Mouse (Mus musculus) midbrain, postnatal 0 days (tissue): ENCODE data around the gene Prkcsh. TPM values are rescaled to one million over a fixed set of nuclear protein-coding genes. Genes with fewer than 3 reads are reported as not detected.

Experiments
- ATAC-seq: fragments of 200-750 bp; cut with Nextera tagmentation; 2 replicates; pipeline ENCODE4 v1.8.0; 2017; ENCODE audit warnings: moderate number of reproducible peaks, mild to moderate bottlenecking, moderate TSS enrichment, moderate library complexity; ENCODE audit not compliant: low FRiP score
- DNase-seq: peaks from one replicate; pipeline ENCODE4 v3.0.0-alpha.2; 2015; ENCODE audit warnings: low spot score
- H3K27ac ChIP-seq: fragments of 300-500 bp; sonication (generic); 2 replicates; pipeline ENCODE4 v1.5.1; 2014; ENCODE audit warnings: low read depth, mild to moderate bottlenecking, low read length, mixed read lengths
- H3K27me3 ChIP-seq: fragments of 300-500 bp; sonication (generic); 2 replicates; pipeline ENCODE4 v1.6.1; 2014; ENCODE audit warnings: low read length, control low read depth, mixed read lengths; ENCODE audit not compliant: insufficient read depth
- H3K36me3 ChIP-seq: fragments of 300-500 bp; sonication (generic); 2 replicates; pipeline ENCODE4 v1.6.1; 2014; ENCODE audit warnings: low read length, control low read depth, mixed read lengths; ENCODE audit not compliant: insufficient read depth
- H3K4me1 ChIP-seq: fragments of 300-500 bp; sonication (generic); 2 replicates; pipeline ENCODE4 v1.6.1; 2014; ENCODE audit warnings: mild to moderate bottlenecking, control low read depth, antibody characterized with exemption, low read length, mixed read lengths; ENCODE audit not compliant: insufficient read depth
- H3K4me2 ChIP-seq: fragments of 300-500 bp; sonication (generic); 2 replicates; pipeline ENCODE4 v1.6.1; 2014; ENCODE audit warnings: low read depth, mild to moderate bottlenecking, low read length, mixed read lengths; ENCODE audit not compliant: poor library complexity, severe bottlenecking
- H3K4me3 ChIP-seq: fragments of 300-500 bp; sonication (generic); 2 replicates; pipeline ENCODE4 v1.5.1; 2014; ENCODE audit warnings: low read depth, mild to moderate bottlenecking, low read length, moderate library complexity
- H3K9ac ChIP-seq: fragments of 300-500 bp; sonication (generic); replicated peaks from 2 replicates; pipeline ENCODE4 v1.6.1; 2014; ENCODE audit warnings: mild to moderate bottlenecking, low read length, moderate library complexity, mixed read lengths; ENCODE audit not compliant: poor library complexity, severe bottlenecking
- H3K9me3 ChIP-seq: fragments of 300-500 bp; sonication (generic); 2 replicates; pipeline ENCODE4 v1.6.1; 2016; ENCODE audit warnings: low read length, control low read depth
- CTCF ChIP-seq: IDR thresholded peaks from 2 replicates; pipeline ENCODE4 v1.5.1; 2016; ENCODE audit warnings: antibody characterized with exemption, mild to moderate bottlenecking
- WGBS: fragments of 180-500 bp; shearing (Covaris S2); extraction: QIAGEN DNeasy Blood & Tissue Kit; methylation state at CpG from one replicate; pipeline ENCODE4 v1.1.7; 2014; 5-methylcytosine and 5-hydroxymethylcytosine counted together
- polyA plus RNA-seq: library from polyadenylated mRNA; unstranded; fragments of >200 nt; fragmentation: Nextera tagmentation; extraction: Ambion mirVana; gene quantifications from 2 replicates; pipeline ENCODE4 v1.2.1, GENCODE M21; 2015
- total RNA-seq: library from RNA; depleted of rRNA; stranded (reverse); fragments of >200 nt; gene quantifications from 2 replicates; pipeline ENCODE4 v1.2.3, GENCODE M21; 2014

Gene Prkcsh
- total and polyA plus RNA-seq, 2 experiments from 2014 or later = 64.9 to 71.9 TPM

GRCm38 (mm10) chr9:21958372-21958771, 44.2 kb upstream of the Prkcsh start:
- Histone ChIP-seq H3K4me2 (no peak overlapping the region), H3K27ac (no peak overlapping the region), H3K36me3 (no peaks in the 10 kb centered on the region; the same call in 1 of the 2 replicates), H3K9ac (no peak overlapping the region), H3K4me3 (no peak overlapping the region), H3K27me3 (peaks cover 23% of the 10 kb centered on the region), H3K4me1 (peaks cover 19% of the 10 kb centered on the region; the same call in 1 of the 2 replicates), H3K9me3 (no peaks in the 10 kb centered on the region)
- ATAC-seq (no peak), DNase-seq (no peak)
- 87% methylated on average over 5 of the region's 5 CpGs for WGBS
- no peak for TF ChIP-seq CTCF

- DNase-seq (no peak), ATAC-seq (no peak)
- no peak overlapping the region for H3K27ac ChIP-seq
- peaks cover 19% of the 10 kb centered on the region; the same call in 1 of the 2 replicates for H3K4me1 ChIP-seq
- H3K9me3 ChIP-seq = no peaks in the 10 kb centered on the region
- no peak for TF ChIP-seq CTCF
- H3K36me3 ChIP-seq = no peaks in the 10 kb centered on the region; the same call in 1 of the 2 replicates
- no peak overlapping the region for H3K9ac ChIP-seq
- H3K4me3 ChIP-seq = no peak overlapping the region
- peaks cover 23% of the 10 kb centered on the region for H3K27me3 ChIP-seq
- H3K4me2 ChIP-seq = no peak overlapping the region
- WGBS = 83% methylated on average over 7 of the region's 7 CpGs
These were observed 43.4 kb upstream of the Prkcsh start for GRCm38 (mm10) chr9:21959244-21959643.

- ATAC-seq (no peak), DNase-seq (no peak)
- no peaks in the 10 kb centered on the region for H3K9me3 ChIP-seq
- no peak overlapping the region for H3K4me2 ChIP-seq
- peaks cover 19% of the 10 kb centered on the region; the same call in 1 of the 2 replicates for H3K4me1 ChIP-seq
- no peaks in the 10 kb centered on the region; the same call in 1 of the 2 replicates for H3K36me3 ChIP-seq
- no peak for TF ChIP-seq CTCF
- H3K4me3 ChIP-seq = no peak overlapping the region
- no peak overlapping the region for H3K27ac ChIP-seq
- peaks cover 23% of the 10 kb centered on the region for H3K27me3 ChIP-seq
- 62% methylated on average over 9 of the region's 9 CpGs for WGBS
- no peak overlapping the region for H3K9ac ChIP-seq
These were observed 42.5 kb upstream of the Prkcsh start for GRCm38 (mm10) chr9:21960135-21960534.

- H3K4me3 ChIP-seq = no peak overlapping the region
- 14% methylated on average over 26 of the region's 26 CpGs for WGBS
- ATAC-seq (no peak), DNase-seq (no peak)
- no peak; the same call in 1 of the 2 replicates for TF ChIP-seq CTCF
- H3K4me2 ChIP-seq = peak overlapping the region; percentile 10; the same call in 1 of the 2 replicates
- H3K9me3 ChIP-seq = no peaks in the 10 kb centered on the region
- no peak overlapping the region for H3K27ac ChIP-seq
- peaks cover 19% of the 10 kb centered on the region; the same call in 1 of the 2 replicates for H3K4me1 ChIP-seq
- no peaks in the 10 kb centered on the region; the same call in 1 of the 2 replicates for H3K36me3 ChIP-seq
- H3K27me3 ChIP-seq = peaks cover 23% of the 10 kb centered on the region
- H3K9ac ChIP-seq = no peak overlapping the region
These were observed 41.9 kb upstream of the Prkcsh start for GRCm38 (mm10) chr9:21960558-21961208.

- DNase-seq (no peak), ATAC-seq (no peak)
- Histone ChIP-seq H3K9me3 (no peaks in the 10 kb centered on the region), H3K27me3 (peaks cover 23% of the 10 kb centered on the region), H3K4me2 (peak overlapping the region; percentile 74), H3K9ac (no peak overlapping the region), H3K4me1 (peaks cover 16% of the 10 kb centered on the region; the same call in 1 of the 2 replicates), H3K4me3 (peak overlapping the region; percentile 35), H3K36me3 (no peaks in the 10 kb centered on the region; the same call in 1 of the 2 replicates), H3K27ac (no peak overlapping the region)
- TF ChIP-seq CTCF = no peak
- WGBS = 2% methylated on average over 35 of the region's 35 CpGs
These were observed 41.1 kb upstream of the Prkcsh start for GRCm38 (mm10) chr9:21961366-21961980.

GRCm38 (mm10) chr9:21962010-21962409, 40.6 kb upstream of the Prkcsh start:
- H3K9ac ChIP-seq = no peak overlapping the region
- DNase-seq (no peak), ATAC-seq (no peak)
- TF ChIP-seq CTCF = 0 out of 2 replicates have a peak, but pooled peaks have one; percentile 33
- H3K27ac ChIP-seq = no peak overlapping the region
- H3K27me3 ChIP-seq = peaks cover 23% of the 10 kb centered on the region
- 0% methylated on average over 13 of the region's 15 CpGs for WGBS
- H3K36me3 ChIP-seq = no peaks in the 10 kb centered on the region; the same call in 1 of the 2 replicates
- H3K4me1 ChIP-seq = peaks cover 13% of the 10 kb centered on the region; the same call in 1 of the 2 replicates
- peak overlapping the region; percentile 74 for H3K4me2 ChIP-seq
- H3K4me3 ChIP-seq = peak overlapping the region; percentile 35
- H3K9me3 ChIP-seq = no peaks in the 10 kb centered on the region
